Mouse (Mus musculus) thymus, adult 2 months (tissue): ENCODE results near the gene Bbip1. TPM values are rescaled to one million over a fixed set of nuclear protein-coding genes. Genes with fewer than 3 reads are reported as not detected.
A peak's percentile ranks its signal among the peaks of the same experiment; 100 is the strongest.

Experiments used
- DNase-seq: peaks from one replicate; pipeline ENCODE4 v3.0.0; 2021
- H3K27ac ChIP-seq: fragments of 200-500 bp; 2 replicates; pipeline ENCODE4 v1.5.1; 2012; ENCODE audit warnings: low read length, control low read depth; ENCODE audit not compliant: control insufficient read depth, insufficient read depth
- H3K27me3 ChIP-seq: fragments of 200-500 bp; 2 replicates; pipeline ENCODE4 v1.6.1; 2012; ENCODE audit warnings: mild to moderate bottlenecking, low read length, moderate library complexity, mixed read lengths; ENCODE audit not compliant: control insufficient read depth, insufficient read depth
- H3K36me3 ChIP-seq: fragments of 200-500 bp; 2 replicates; pipeline ENCODE4 v1.6.1; 2012; ENCODE audit warnings: mild to moderate bottlenecking, low read length, moderate library complexity; ENCODE audit not compliant: control insufficient read depth, insufficient read depth
- H3K4me1 ChIP-seq: fragments of 200-500 bp; replicated peaks from 2 replicates; pipeline ENCODE4 v1.6.1; 2012; ENCODE audit warnings: low read length; ENCODE audit not compliant: control insufficient read depth, insufficient read depth
- H3K4me3 ChIP-seq: fragments of 200-500 bp; 2 replicates; pipeline ENCODE4 v1.5.1; 2012; ENCODE audit warnings: mild to moderate bottlenecking, low read length, control low read depth, moderate library complexity; ENCODE audit not compliant: control insufficient read depth, insufficient read depth
- CTCF ChIP-seq: fragments of 200-500 bp; IDR thresholded peaks from 2 replicates; pipeline ENCODE4 v1.5.1; 2012; ENCODE audit warnings: mild to moderate bottlenecking, control low read depth, low read length, moderate library complexity, borderline replicate concordance; ENCODE audit not compliant: control insufficient read depth, poor library complexity, insufficient read depth; ENCODE audit errors: extremely low read depth
- POLR2A ChIP-seq: fragments of 200-500 bp; IDR thresholded peaks from 2 replicates; pipeline ENCODE4 v1.6.1; 2012; ENCODE audit warnings: mild to moderate bottlenecking, low read length, control low read depth, moderate library complexity; ENCODE audit not compliant: control insufficient read depth, poor library complexity, insufficient read depth; ENCODE audit errors: extremely low read depth
- WGBS: fragments of 180-500 bp; shearing (Covaris S2); methylation state at CpG from one replicate; pipeline ENCODE4 v1.1.7; 2018; 5-methylcytosine and 5-hydroxymethylcytosine counted together
- polyA plus RNA-seq: library from polyadenylated mRNA; depleted of rRNA; stranded (reverse); fragments of >200 nt; gene quantifications from 2 replicates; pipeline ENCODE4 v1.2.3, GENCODE M21; 2012

Bbip1 gene
- polyA plus RNA-seq, 1 experiment: 16.3 TPM

DNA sequence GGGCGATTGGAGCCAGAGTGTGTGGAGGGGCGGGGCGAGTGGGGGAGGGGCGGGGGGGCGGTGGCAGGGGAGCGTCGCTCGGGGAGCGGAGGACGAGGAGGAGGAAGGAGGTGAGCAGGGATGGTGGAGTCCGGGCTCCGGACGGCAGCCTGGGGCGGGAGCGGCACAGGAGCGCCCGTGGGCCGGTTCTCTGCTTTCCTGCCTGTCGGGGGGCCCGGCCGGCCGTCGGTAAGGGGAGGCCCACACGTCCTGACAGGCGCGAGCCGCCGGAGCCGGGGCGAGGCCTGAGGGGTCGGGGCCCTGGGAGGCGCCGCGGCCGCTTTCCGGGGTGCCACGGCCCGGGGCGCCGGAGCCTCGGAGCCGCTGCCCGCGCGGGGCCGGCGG lies 351 bp upstream of the Bbip1 start:
- TF ChIP-seq CTCF (no peak), POLR2A (peak; percentile 72)
- WGBS: 4% methylated on average over 42 of the region's 47 CpGs
- Histone ChIP-seq H3K27ac (no peak overlapping the region), H3K4me1 (no peaks in the 10 kb centered on the region; the same call in 1 of the 2 replicates), H3K4me3 (peak overlapping the region; percentile 86), H3K27me3 (no peaks in the 10 kb centered on the region), H3K36me3 (no peaks in the 10 kb centered on the region)
- DNase-seq: no peak

DNA sequence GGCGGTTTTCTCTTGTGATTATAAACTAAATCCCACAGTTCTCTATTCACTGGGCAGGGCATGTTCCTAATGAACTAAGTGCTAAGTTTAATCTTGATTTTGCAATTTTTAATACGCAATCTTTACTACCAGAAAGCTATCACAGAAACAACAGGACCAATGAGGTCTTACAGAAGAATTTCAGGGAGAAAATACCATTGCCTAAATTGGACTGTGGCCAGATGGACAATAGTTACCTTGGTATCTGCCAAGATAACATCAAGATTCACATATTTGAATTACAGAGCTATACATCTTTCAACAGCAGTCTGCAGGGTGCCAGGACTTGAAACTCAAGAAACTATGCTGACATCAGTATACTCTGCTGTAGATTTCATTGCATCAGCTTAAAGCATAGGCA lies 2.1 kb downstream of the Bbip1 start:
- Histone ChIP-seq H3K27me3 (no peaks in the 10 kb centered on the region), H3K4me1 (no peaks in the 10 kb centered on the region; the same call in 1 of the 2 replicates), H3K36me3 (no peaks in the 10 kb centered on the region), H3K27ac (no peak overlapping the region), H3K4me3 (no peak overlapping the region)
- DNase-seq: no peak
- TF ChIP-seq POLR2A (no peak), CTCF (no peak)
- WGBS: 95% methylated on average over 2 of the region's 2 CpGs

DNA sequence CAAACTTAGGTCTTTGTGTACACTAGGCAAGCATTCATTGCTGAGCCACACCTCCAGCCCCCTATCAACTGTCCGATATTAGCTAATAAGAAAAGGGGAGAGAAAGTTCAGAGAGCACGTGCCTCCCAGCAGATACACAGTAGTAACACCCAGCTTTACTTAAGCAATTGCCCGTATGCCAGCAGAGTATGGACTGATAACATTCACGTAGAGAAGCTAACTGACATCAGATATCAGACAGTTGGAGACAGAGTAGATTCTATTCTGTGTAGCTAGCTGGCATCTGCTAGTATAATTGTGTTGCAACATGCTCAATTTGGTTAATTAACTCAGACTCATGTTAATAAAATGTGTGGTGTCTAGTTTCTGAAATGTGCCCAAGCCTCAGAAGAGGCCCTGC lies 3.3 kb downstream of the Bbip1 start:
- Histone ChIP-seq H3K36me3 (no peaks in the 10 kb centered on the region), H3K4me1 (no peaks in the 10 kb centered on the region), H3K4me3 (no peak overlapping the region), H3K27me3 (no peaks in the 10 kb centered on the region), H3K27ac (no peak overlapping the region)
- no peak for TF ChIP-seq POLR2A
- no peak for TF ChIP-seq CTCF
- DNase-seq: no peak
- 96% methylated on average over 4 of the region's 4 CpGs for WGBS

DNA sequence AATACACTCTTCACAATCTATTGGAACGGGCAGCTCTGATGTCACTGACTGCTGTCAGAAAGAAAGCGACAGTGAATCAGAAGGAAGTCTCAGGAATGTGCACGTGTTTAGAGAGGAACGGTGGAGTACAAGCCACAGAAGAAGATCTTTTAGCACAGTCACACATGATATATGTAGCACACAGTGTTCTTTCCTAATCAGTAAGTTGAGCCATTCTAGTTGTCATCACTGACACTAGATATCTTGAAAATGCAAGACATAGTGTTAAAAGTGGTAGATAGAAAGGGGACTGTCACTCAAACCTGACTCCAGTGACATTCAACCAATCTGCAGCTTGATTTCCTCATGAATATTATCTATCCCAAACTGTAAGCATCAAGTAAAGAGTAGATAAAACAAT lies 5.0 kb downstream of the Bbip1 start:
- no peak overlapping the region for H3K27ac ChIP-seq
- no peak for TF ChIP-seq CTCF
- TF ChIP-seq POLR2A: no peak
- H3K4me3 ChIP-seq: no peak overlapping the region
- no peaks in the 10 kb centered on the region for H3K27me3 ChIP-seq
- WGBS: 89% methylated on average over 4 of the region's 4 CpGs
- no peaks in the 10 kb centered on the region for H3K36me3 ChIP-seq
- DNase-seq: no peak
- no peaks in the 10 kb centered on the region for H3K4me1 ChIP-seq

DNA sequence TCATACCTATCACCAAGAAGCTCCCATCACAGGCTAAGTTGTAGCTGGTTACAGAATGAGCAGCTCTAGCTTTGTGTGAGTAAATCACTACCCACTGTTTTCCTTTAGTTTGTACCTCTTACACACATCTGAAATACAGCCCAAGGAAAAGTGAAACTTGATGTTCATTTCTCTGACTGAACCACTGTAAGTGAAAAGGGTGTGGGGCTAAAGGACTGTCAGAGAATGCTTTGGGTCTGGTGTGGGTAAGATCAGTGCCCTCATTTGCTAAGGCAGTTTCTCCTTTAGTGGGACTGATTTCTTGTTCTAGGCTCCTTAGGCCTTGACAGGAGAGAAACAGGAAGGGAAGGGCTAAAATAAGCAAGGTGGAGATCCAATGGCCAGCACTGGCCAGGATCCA lies 10.4 kb downstream of the Bbip1 start:
- Histone ChIP-seq H3K27me3 (no peaks in the 10 kb centered on the region), H3K27ac (no peak overlapping the region), H3K4me1 (no peaks in the 10 kb centered on the region), H3K36me3 (peaks cover 41% of the 10 kb centered on the region), H3K4me3 (no peak overlapping the region)
- TF ChIP-seq CTCF (no peak), POLR2A (no peak)
- DNase-seq: no peak

DNA sequence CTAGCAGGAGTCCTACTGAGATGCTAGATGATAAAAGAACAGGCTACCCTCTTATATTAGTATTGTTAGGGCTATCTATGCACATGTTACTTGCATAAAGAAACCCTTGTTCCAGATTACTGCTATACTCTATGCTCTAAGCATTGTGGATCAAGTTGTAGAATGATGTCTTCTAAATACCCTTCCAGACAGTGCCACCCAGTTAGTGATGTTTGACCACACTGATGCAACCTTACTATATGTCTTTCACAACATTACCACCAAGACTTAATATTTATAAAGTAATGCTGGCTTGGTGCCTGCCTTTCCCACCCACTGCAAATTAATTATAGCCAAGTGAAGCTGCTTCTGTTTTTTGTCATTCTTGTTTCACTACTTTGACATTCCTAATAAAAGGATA lies 11.4 kb downstream of the Bbip1 start:
- peaks cover 51% of the 10 kb centered on the region for H3K36me3 ChIP-seq
- no peaks in the 10 kb centered on the region for H3K27me3 ChIP-seq
- no peak overlapping the region for H3K27ac ChIP-seq
- TF ChIP-seq POLR2A (no peak), CTCF (no peak)
- no peak overlapping the region for H3K4me3 ChIP-seq
- DNase-seq: no peak
- no peaks in the 10 kb centered on the region for H3K4me1 ChIP-seq

DNA sequence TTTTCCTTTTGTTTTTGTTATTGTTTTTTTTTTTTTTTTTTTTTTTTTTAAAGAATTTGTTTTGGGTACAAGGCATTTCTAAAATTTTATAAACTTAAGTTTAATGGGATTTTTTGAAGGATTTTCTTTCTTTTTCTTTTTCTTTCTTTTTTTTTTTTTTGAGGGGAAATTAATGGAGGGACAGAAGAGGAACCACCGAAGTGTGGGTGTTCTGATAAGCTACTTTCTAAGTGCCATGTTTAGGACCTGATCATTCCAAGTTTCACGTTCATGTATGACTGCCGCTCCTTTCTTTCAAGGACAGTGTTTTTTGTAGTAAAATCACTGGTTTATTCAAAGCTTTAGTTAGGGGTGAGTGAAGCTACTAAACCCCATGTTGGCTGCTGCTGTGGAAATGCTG lies 15.2 kb downstream of the Bbip1 start:
- H3K27ac ChIP-seq: no peak overlapping the region
- no peak for DNase-seq
- no peaks in the 10 kb centered on the region for H3K27me3 ChIP-seq
- WGBS: 94% methylated on average over 3 of the region's 3 CpGs
- no peak overlapping the region for H3K4me3 ChIP-seq
- peaks cover 85% of the 10 kb centered on the region for H3K36me3 ChIP-seq
- TF ChIP-seq CTCF: no peak
- TF ChIP-seq POLR2A: no peak
- H3K4me1 ChIP-seq: no peaks in the 10 kb centered on the region
